Mouse (Mus musculus): Measurements from ENCODE around the gene Cdan1. TPM values are rescaled to one million over a fixed set of nuclear protein-coding genes. Genes with fewer than 3 reads are reported as not detected.
"Not testable (repeated sequence)": the region's sequence is repeated elsewhere in the genome, so short reads cannot be mapped to it uniquely, and the experiment has no call there.

The Cdan1 gene
- polyA plus RNA-seq, 1 experiment from 2014 or later, result 4.7 TPM

- H3K27ac ChIP-seq, result no peak overlapping the region
- peaks cover 48% of the 10 kb centered on the region for H3K36me3 ChIP-seq
- no peak overlapping the region for H3K4me3 ChIP-seq
- no peak for ATAC-seq (ENCODE audit: low FRiP score)
- H3K27me3 ChIP-seq, result no peaks in the 10 kb centered on the region
- H3K4me1 ChIP-seq (replicated peaks), result no peaks in the 10 kb centered on the region
- H3K9me3 ChIP-seq, result no peaks in the 10 kb centered on the region
- H3K4me2 ChIP-seq, result no peak overlapping the region
- H3K9ac ChIP-seq, result no peak overlapping the region
Observed at GRCm38 (mm10) chr2:120707041-120707440, 142.9 kb downstream of the Cdan1 start.

- no peak overlapping the region for H3K9ac ChIP-seq
- no peaks in the 10 kb centered on the region for H3K9me3 ChIP-seq
- H3K27me3 ChIP-seq, result no peaks in the 10 kb centered on the region
- H3K4me3 ChIP-seq, result no peak overlapping the region
- peaks cover 77% of the 10 kb centered on the region for H3K36me3 ChIP-seq
- H3K4me1 ChIP-seq (replicated peaks), result no peaks in the 10 kb centered on the region
- no peak overlapping the region for H3K4me2 ChIP-seq
- ATAC-seq (ENCODE audit: low FRiP score), result no peak
- H3K27ac ChIP-seq, result no peak overlapping the region
- 78% methylated on average over 5 of the region's 5 CpGs for whole genome bisulfite sequencing
Observed at GRCm38 (mm10) chr2:120702675-120703074, 147.3 kb downstream of the Cdan1 start.

- Histone ChIP-seq H3K4me1 (replicated peaks) (no peaks in the 10 kb centered on the region), H3K9me3 (no peaks in the 10 kb centered on the region), H3K27ac (no peak overlapping the region), H3K27me3 (no peaks in the 10 kb centered on the region), H3K4me2 (no peak overlapping the region), H3K36me3 (peaks cover 84% of the 10 kb centered on the region), H3K9ac (no peak overlapping the region), H3K4me3 (no peak overlapping the region)
- 88% methylated on average over 3 of the region's 3 CpGs for WGBS
- no peak for ATAC-seq (ENCODE audit: low FRiP score)
Observed at GRCm38 (mm10) chr2:120700379-120700885, 149.5 kb downstream of the Cdan1 start.

GRCm38 (mm10) chr2:120697767-120698166 lies 152.2 kb downstream of the Cdan1 start:
- no peaks in the 10 kb centered on the region for H3K9me3 ChIP-seq
- H3K27ac ChIP-seq, result no peak overlapping the region
- no peak for ATAC-seq (ENCODE audit: low FRiP score)
- no peak overlapping the region for H3K4me2 ChIP-seq
- H3K4me1 ChIP-seq (replicated peaks), result no peaks in the 10 kb centered on the region
- peaks cover 82% of the 10 kb centered on the region for H3K36me3 ChIP-seq
- no peak overlapping the region for H3K4me3 ChIP-seq
- 88% methylated on average over 5 of the region's 5 CpGs for WGBS
- H3K9ac ChIP-seq, result no peak overlapping the region
- no peaks in the 10 kb centered on the region for H3K27me3 ChIP-seq

- H3K4me1 ChIP-seq (replicated peaks); H3K27ac ChIP-seq; H3K9ac ChIP-seq; H3K9me3 ChIP-seq; H3K27me3 ChIP-seq; ATAC-seq (ENCODE audit: low FRiP score); H3K4me2 ChIP-seq; H3K4me3 ChIP-seq: not testable (repeated sequence)
- H3K36me3 ChIP-seq, result peaks cover 34% of the 10 kb centered on the region
- whole genome bisulfite sequencing, result 88% methylated on average over 7 of the region's 7 CpGs
Observed at GRCm38 (mm10) chr2:120681151-120681550, 168.8 kb downstream of the Cdan1 start.

GRCm38 (mm10) chr2:120670253-120670652 lies 179.7 kb downstream of the Cdan1 start:
- no peaks in the 10 kb centered on the region for H3K27me3 ChIP-seq
- H3K36me3 ChIP-seq, result peaks cover 18% of the 10 kb centered on the region
- no peak overlapping the region for H3K9ac ChIP-seq
- H3K4me2 ChIP-seq, result no peak overlapping the region
- 93% methylated on average over 2 of the region's 2 CpGs for WGBS
- no peak overlapping the region for H3K4me3 ChIP-seq
- no peaks in the 10 kb centered on the region for H3K9me3 ChIP-seq
- ATAC-seq (ENCODE audit: low FRiP score), result no peak
- H3K27ac ChIP-seq, result no peak overlapping the region
- H3K4me1 ChIP-seq (replicated peaks), result no peaks in the 10 kb centered on the region

GRCm38 (mm10) chr2:120667446-120667845 lies 182.5 kb downstream of the Cdan1 start:
- Histone ChIP-seq H3K36me3 (peaks cover 4% of the 10 kb centered on the region; the same call in 1 of the 2 replicates), H3K4me2 (no peak overlapping the region), H3K27me3 (no peaks in the 10 kb centered on the region), H3K27ac (no peak overlapping the region), H3K9ac (no peak overlapping the region), H3K4me3 (no peak overlapping the region), H3K4me1 (replicated peaks) (no peaks in the 10 kb centered on the region), H3K9me3 (no peaks in the 10 kb centered on the region)
- ATAC-seq (ENCODE audit: low FRiP score), result no peak
- WGBS, result 90% methylated on average over 2 of the region's 2 CpGs

Other genes with a start within 250 kb of the Cdan1 start
- gene Haus2, start 240.7 kb downstream of the Cdan1 start, polyA plus RNA-seq (2015; fragmentation: Nextera tagmentation; extraction: Ambion mirVana), result 29.3 and 31.8 TPM in 2 replicates
- 34.1 and 36.1 TPM in 2 replicates for gene Lrrc57, start 240.6 kb downstream of the Cdan1 start, polyA plus RNA-seq (2015; fragmentation: Nextera tagmentation; extraction: Ambion mirVana)
- gene Stard9, start 221.0 kb downstream of the Cdan1 start, polyA plus RNA-seq (2015; fragmentation: Nextera tagmentation; extraction: Ambion mirVana), result 5.0 TPM in 2 replicates
- gene Ttbk2, start 476 bp upstream of the Cdan1 start, polyA plus RNA-seq (2015; fragmentation: Nextera tagmentation; extraction: Ambion mirVana), result 10.7 and 12.3 TPM in 2 replicates
- 35.3 and 35.9 TPM in 2 replicates for gene Ubr1, start 120.6 kb upstream of the Cdan1 start, polyA plus RNA-seq (2015; fragmentation: Nextera tagmentation; extraction: Ambion mirVana)
- gene Tmem62, start 126.9 kb upstream of the Cdan1 start, polyA plus RNA-seq (2015; fragmentation: Nextera tagmentation; extraction: Ambion mirVana), result 9.6 and 11.1 TPM in 2 replicates
- gene Ccndbp1, start 158.3 kb upstream of the Cdan1 start, polyA plus RNA-seq (2015; fragmentation: Nextera tagmentation; extraction: Ambion mirVana), result 78.0 and 85.0 TPM in 2 replicates
- 0.47 and 0.48 TPM in 2 replicates for gene Epb42, start 186.9 kb upstream of the Cdan1 start, polyA plus RNA-seq (2015; fragmentation: Nextera tagmentation; extraction: Ambion mirVana)
- gene Tgm5, start 235.7 kb upstream of the Cdan1 start, polyA plus RNA-seq (2015; fragmentation: Nextera tagmentation; extraction: Ambion mirVana), result 0.09 TPM in 1 of 2 replicates, not detected in the other